Mouse (Mus musculus) brain, embryonic 18.5 days (tissue): ENCODE results near the gene Clstn2.

Source experiments
- DNase-seq: peaks from one replicate; pipeline ENCODE4 v3.0.0-alpha.2; 2012; ENCODE audit warnings: low read depth, low spot score

The Clstn2 gene

GRCm38 (mm10) chr9:97476456-97476855 is 556.5 kb downstream of the Clstn2 start:
- no peak for DNase-seq

GRCm38 (mm10) chr9:97474896-97475295 is 558.1 kb downstream of the Clstn2 start:
- no peak for DNase-seq

- no peak for DNase-seq
These were observed 561.9 kb downstream of the Clstn2 start for GRCm38 (mm10) chr9:97471014-97471591.

GRCm38 (mm10) chr9:97460452-97460851 is 572.5 kb downstream of the Clstn2 start:
- DNase-seq: no peak

- DNase-seq: no peak
These were observed 573.2 kb downstream of the Clstn2 start for GRCm38 (mm10) chr9:97459745-97460144.

- DNase-seq: peak; percentile 26
These were observed 583.5 kb downstream of the Clstn2 start for GRCm38 (mm10) chr9:97449316-97450050.

GRCm38 (mm10) chr9:97439872-97440636 is 592.9 kb downstream of the Clstn2 start:
- no peak for DNase-seq

- no peak for DNase-seq
These were observed 598.3 kb downstream of the Clstn2 start for GRCm38 (mm10) chr9:97434666-97435065.

- DNase-seq: no peak
These were observed 603.0 kb downstream of the Clstn2 start for GRCm38 (mm10) chr9:97429885-97430449.

- no peak for DNase-seq
These were observed 604.9 kb downstream of the Clstn2 start for GRCm38 (mm10) chr9:97428127-97428526.

- DNase-seq: no peak
These were observed 612.1 kb downstream of the Clstn2 start for GRCm38 (mm10) chr9:97420896-97421295.

- peak; percentile 24 for DNase-seq
These were observed 617.9 kb downstream of the Clstn2 start for GRCm38 (mm10) chr9:97414876-97415668.

- DNase-seq: no peak
These were observed 624.8 kb downstream of the Clstn2 start for GRCm38 (mm10) chr9:97408142-97408541.
